Mouse (Mus musculus): ENCODE measurements around the gene Dbp. TPM values are rescaled to one million over a fixed set of nuclear protein-coding genes. Genes with fewer than 3 reads are reported as not detected.

The Dbp gene
- total and polyA plus RNA-seq, 2 experiments: 17.0 to 110 TPM

GRCm38 (mm10) chr7:45714630-45715089 lies 9.8 kb downstream of the Dbp start:
- Histone ChIP-seq H3K4me1 (ENCODE audit: control insufficient read depth, insufficient read depth, low read length) (peaks cover 35% of the 10 kb centered on the region), H3K9ac (ENCODE audit: low read depth, low read length) (peak overlapping the region; percentile 92), H3K36me3 (ENCODE audit: control insufficient read depth, insufficient read depth, low read length) (peaks cover 6% of the 10 kb centered on the region), H3K79me2 (ENCODE audit: control insufficient read depth, insufficient read depth, low read length) (peaks cover 5% of the 10 kb centered on the region; the same call in 1 of the 2 replicates), H3K27ac (replicated peaks; ENCODE audit: insufficient read depth, low read depth, low read length) (peak overlapping the region; percentile 98), H3K27me3 (ENCODE audit: control insufficient read depth, insufficient read depth, low read length) (no peaks in the 10 kb centered on the region), H3K4me3 (ENCODE audit: insufficient read depth, low read depth, low read length) (peak overlapping the region; percentile 93)
- WGBS: 3% methylated on average over 14 of the region's 14 CpGs
- no peak for TF ChIP-seq POLR2A (IDR thresholded peaks at IDR 0.05; ENCODE audit: extremely low read depth, insufficient read depth, low read length)
- DNase-seq (ENCODE audit: extremely low read depth, low read depth, low spot score): peak; percentile 76

- peaks cover 34% of the 10 kb centered on the region for H3K4me1 ChIP-seq (ENCODE audit: control insufficient read depth, insufficient read depth, low read length)
- H3K9ac ChIP-seq (ENCODE audit: low read depth, low read length): peak within 1 kb of the TSS; percentile 92
- DNase-seq (ENCODE audit: extremely low read depth, low read depth, low spot score): peak; percentile 92
- peak within 1 kb of the TSS; percentile 93 for H3K4me3 ChIP-seq (ENCODE audit: insufficient read depth, low read depth, low read length)
- H3K36me3 ChIP-seq (ENCODE audit: control insufficient read depth, insufficient read depth, low read length): peaks cover 7% of the 10 kb centered on the region
- TF ChIP-seq POLR2A (IDR thresholded peaks at IDR 0.05; ENCODE audit: extremely low read depth, insufficient read depth, low read length) (peak; percentile 90), CTCF (IDR thresholded peaks at IDR 0.05; ENCODE audit: low read depth, low read length) (no peak)
- H3K27me3 ChIP-seq (ENCODE audit: control insufficient read depth, insufficient read depth, low read length): no peaks in the 10 kb centered on the region
- H3K27ac ChIP-seq (replicated peaks; ENCODE audit: insufficient read depth, low read depth, low read length): peak within 1 kb of the TSS; percentile 98
- 5% methylated on average over 34 of the region's 34 CpGs for WGBS
- H3K79me2 ChIP-seq (ENCODE audit: control insufficient read depth, insufficient read depth, low read length): peaks cover 5% of the 10 kb centered on the region; the same call in 1 of the 2 replicates
Measured at GRCm38 (mm10) chr7:45715090-45715708, 10.3 kb downstream of the Dbp start, which contains the start of gene Rpl18. Rpl18 (plus strand) TSS chr7:45715457.

- Histone ChIP-seq H3K4me3 (ENCODE audit: insufficient read depth, low read depth, low read length) (no peak overlapping the region; the same call in 1 of the 2 replicates), H3K27me3 (ENCODE audit: control insufficient read depth, insufficient read depth, low read length) (no peaks in the 10 kb centered on the region), H3K9ac (ENCODE audit: low read depth, low read length) (no peak overlapping the region), H3K27ac (replicated peaks; ENCODE audit: insufficient read depth, low read depth, low read length) (peak overlapping the region; percentile 33), H3K79me2 (ENCODE audit: control insufficient read depth, insufficient read depth, low read length) (peaks cover 5% of the 10 kb centered on the region; the same call in 1 of the 2 replicates), H3K36me3 (ENCODE audit: control insufficient read depth, insufficient read depth, low read length) (peaks cover 7% of the 10 kb centered on the region), H3K4me1 (ENCODE audit: control insufficient read depth, insufficient read depth, low read length) (peaks cover 34% of the 10 kb centered on the region)
- DNase-seq (ENCODE audit: extremely low read depth, low read depth, low spot score): no peak
- no peak for TF ChIP-seq CTCF (IDR thresholded peaks at IDR 0.05; ENCODE audit: low read depth, low read length)
- TF ChIP-seq POLR2A (IDR thresholded peaks at IDR 0.05; ENCODE audit: extremely low read depth, insufficient read depth, low read length): no peak
- 70% methylated on average over 19 of the region's 19 CpGs for WGBS
Measured at GRCm38 (mm10) chr7:45715741-45716459, 11.0 kb downstream of the Dbp start.

- H3K27ac ChIP-seq (replicated peaks; ENCODE audit: insufficient read depth, low read depth, low read length): peak overlapping the region; percentile 35
- no peak overlapping the region for H3K4me3 ChIP-seq (ENCODE audit: insufficient read depth, low read depth, low read length)
- no peak for DNase-seq (ENCODE audit: extremely low read depth, low read depth, low spot score)
- no peaks in the 10 kb centered on the region for H3K27me3 ChIP-seq (ENCODE audit: control insufficient read depth, insufficient read depth, low read length)
- 82% methylated on average over 3 of the region's 3 CpGs for WGBS
- H3K9ac ChIP-seq (ENCODE audit: low read depth, low read length): no peak overlapping the region; the same call in 1 of the 2 replicates
- peaks cover 7% of the 10 kb centered on the region for H3K36me3 ChIP-seq (ENCODE audit: control insufficient read depth, insufficient read depth, low read length)
- peaks cover 35% of the 10 kb centered on the region for H3K4me1 ChIP-seq (ENCODE audit: control insufficient read depth, insufficient read depth, low read length)
- no peak for TF ChIP-seq POLR2A (IDR thresholded peaks at IDR 0.05; ENCODE audit: extremely low read depth, insufficient read depth, low read length)
- no peak for TF ChIP-seq CTCF (IDR thresholded peaks at IDR 0.05; ENCODE audit: low read depth, low read length)
- peaks cover 5% of the 10 kb centered on the region; the same call in 1 of the 2 replicates for H3K79me2 ChIP-seq (ENCODE audit: control insufficient read depth, insufficient read depth, low read length)
Measured at GRCm38 (mm10) chr7:45716460-45716857, 11.6 kb downstream of the Dbp start.

GRCm38 (mm10) chr7:45716952-45717917 lies 12.3 kb downstream of the Dbp start:
- 3% methylated on average over 31 of the region's 31 CpGs for WGBS

More at GRCm38 (mm10) chr7:45716952-45717917, 12.3 kb downstream of the Dbp start:
- Histone ChIP-seq H3K27me3 (ENCODE audit: control insufficient read depth, insufficient read depth, low read length) (no peaks in the 10 kb centered on the region), H3K36me3 (ENCODE audit: control insufficient read depth, insufficient read depth, low read length) (peaks cover 7% of the 10 kb centered on the region), H3K4me3 (ENCODE audit: insufficient read depth, low read depth, low read length) (peak overlapping the region; percentile 74), H3K4me1 (ENCODE audit: control insufficient read depth, insufficient read depth, low read length) (peaks cover 28% of the 10 kb centered on the region), H3K9ac (ENCODE audit: low read depth, low read length) (peak overlapping the region; percentile 82), H3K79me2 (ENCODE audit: control insufficient read depth, insufficient read depth, low read length) (peaks cover 5% of the 10 kb centered on the region; the same call in 1 of the 2 replicates), H3K27ac (replicated peaks; ENCODE audit: insufficient read depth, low read depth, low read length) (peak overlapping the region; percentile 89)
- no peak for DNase-seq (ENCODE audit: extremely low read depth, low read depth, low spot score)
- TF ChIP-seq CTCF (IDR thresholded peaks at IDR 0.05; ENCODE audit: low read depth, low read length) (no peak), POLR2A (IDR thresholded peaks at IDR 0.05; ENCODE audit: extremely low read depth, insufficient read depth, low read length) (no peak)

Measured in liver, adult 2 months (tissue).